Mouse (Mus musculus) midbrain, embryonic 15.5 days (tissue): ENCODE data around the gene Spag5. TPM values are rescaled to one million over a fixed set of nuclear protein-coding genes. Genes with fewer than 3 reads are reported as not detected.
"Not testable (repeated sequence)": the region's sequence is repeated elsewhere in the genome, so short reads cannot be mapped to it uniquely, and the experiment has no call there.

Experiments used
- ATAC-seq: fragments of 200-750 bp; cut with Nextera tagmentation; replicated peaks from 2 replicates; pipeline ENCODE4 v1.8.0; 2017; ENCODE audit warnings: moderate TSS enrichment
- H3K27ac ChIP-seq: fragments of 300-500 bp; sonication (generic); 2 replicates; pipeline ENCODE4 v1.5.1; 2015; ENCODE audit warnings: mild to moderate bottlenecking, inconsistent platforms
- H3K27me3 ChIP-seq: fragments of 300-500 bp; sonication (generic); replicated peaks from 2 replicates; pipeline ENCODE4 v1.6.1; 2015; ENCODE audit warnings: inconsistent platforms
- H3K36me3 ChIP-seq: fragments of 300-500 bp; sonication (generic); replicated peaks from 2 replicates; pipeline ENCODE4 v1.6.1; 2015; ENCODE audit warnings: inconsistent platforms
- H3K4me1 ChIP-seq: fragments of 300-500 bp; sonication (generic); 2 replicates; pipeline ENCODE4 v1.6.1; 2015; ENCODE audit warnings: inconsistent platforms
- H3K4me2 ChIP-seq: fragments of 300-500 bp; sonication (generic); 2 replicates; pipeline ENCODE4 v1.6.1; 2015; ENCODE audit warnings: inconsistent platforms, mild to moderate bottlenecking, moderate library complexity
- H3K4me3 ChIP-seq: fragments of 300-500 bp; sonication (generic); 2 replicates; pipeline ENCODE4 v1.5.1; 2015; ENCODE audit warnings: mild to moderate bottlenecking, inconsistent platforms
- H3K9ac ChIP-seq: fragments of 300-500 bp; sonication (generic); 2 replicates; pipeline ENCODE4 v1.6.1; 2015; ENCODE audit warnings: mild to moderate bottlenecking, inconsistent platforms
- H3K9me3 ChIP-seq: fragments of 300-500 bp; sonication (generic); 2 replicates; pipeline ENCODE4 v1.6.1; 2016; ENCODE audit warnings: inconsistent platforms
- WGBS: fragments of 180-500 bp; shearing (Covaris S2); methylation state at CpG from one replicate; pipeline ENCODE4 v1.1.7; 2015; ENCODE audit warnings: mixed read lengths; 5-methylcytosine and 5-hydroxymethylcytosine counted together
- polyA plus RNA-seq: library from polyadenylated mRNA; unstranded; fragments of >200 nt; fragmentation: Nextera tagmentation; extraction: Ambion mirVana; gene quantifications from 2 replicates; pipeline ENCODE4 v1.2.1, GENCODE M21; 2015

Spag5 gene
- polyA plus RNA-seq = 6.9 and 9.6 TPM in 2 replicates

GRCm38 (mm10) chr11:78301357-78302084 lies at the start of gene Spag5:
TSS of gene Spag5 (plus strand) at chr11:78301529.
- peaks cover 12% of the 10 kb centered on the region for H3K4me1 ChIP-seq
- H3K9me3 ChIP-seq = no peaks in the 10 kb centered on the region
- WGBS = under 1% methylated on average over 49 of the region's 49 CpGs
- peak within 1 kb of the TSS; percentile 100 for H3K4me2 ChIP-seq
- peak; percentile 99 for ATAC-seq
- no peaks in the 10 kb centered on the region for H3K36me3 ChIP-seq
- H3K9ac ChIP-seq = peak within 1 kb of the TSS; percentile 55
- no peaks in the 10 kb centered on the region for H3K27me3 ChIP-seq
- peak within 1 kb of the TSS; percentile 68; the same call in 1 of the 2 replicates for H3K27ac ChIP-seq
- H3K4me3 ChIP-seq = peak within 1 kb of the TSS; percentile 58

GRCm38 (mm10) chr11:78256618-78257017 lies 44.7 kb upstream of the Spag5 start:
- Histone ChIP-seq H3K27me3 (0 out of 2 replicates have a peak, but pooled peaks cover 3% of the 10 kb centered on the region), H3K9me3 (no peaks in the 10 kb centered on the region), H3K36me3 (peaks cover 18% of the 10 kb centered on the region), H3K9ac (no peak overlapping the region), H3K27ac (no peak overlapping the region), H3K4me1 (no peaks in the 10 kb centered on the region), H3K4me2 (no peak overlapping the region), H3K4me3 (no peak overlapping the region)
- ATAC-seq = no peak
- 92% methylated on average over 1 of the region's 1 CpGs for WGBS

- Histone ChIP-seq H3K27me3 (0 out of 2 replicates have a peak, but pooled peaks cover 3% of the 10 kb centered on the region), H3K4me2 (peak overlapping the region; percentile 63), H3K27ac (no peak overlapping the region), H3K9ac (0 out of 2 replicates have a peak overlapping the region, but pooled peaks have one; percentile 34), H3K9me3 (no peaks in the 10 kb centered on the region), H3K36me3 (peaks cover 22% of the 10 kb centered on the region), H3K4me1 (peaks cover 13% of the 10 kb centered on the region), H3K4me3 (peak overlapping the region; percentile 71)
- no peak for ATAC-seq
- WGBS = 95% methylated on average over 2 of the region's 2 CpGs
These were observed 40.7 kb upstream of the Spag5 start for GRCm38 (mm10) chr11:78260489-78261258.

GRCm38 (mm10) chr11:78261380-78262352 lies 39.7 kb upstream of the Spag5 start, which contains the start of gene 2610507B11Rik:
TSS of gene 2610507B11Rik (plus strand) at chr11:78261752.
- H3K4me3 ChIP-seq = peak within 1 kb of the TSS; percentile 71
- peak within 1 kb of the TSS; percentile 84 for H3K27ac ChIP-seq
- under 1% methylated on average over 100 of the region's 115 CpGs for WGBS
- peak; percentile 96 for ATAC-seq
- H3K9me3 ChIP-seq = no peaks in the 10 kb centered on the region
- peak within 1 kb of the TSS; percentile 82 for H3K9ac ChIP-seq
- peaks cover 13% of the 10 kb centered on the region for H3K4me1 ChIP-seq
- peak within 1 kb of the TSS; percentile 63 for H3K4me2 ChIP-seq
- H3K27me3 ChIP-seq = 0 out of 2 replicates have a peak, but pooled peaks cover 3% of the 10 kb centered on the region
- peaks cover 30% of the 10 kb centered on the region for H3K36me3 ChIP-seq

- Histone ChIP-seq H3K9me3 (no peaks in the 10 kb centered on the region), H3K27ac (no peak overlapping the region), H3K4me2 (peak overlapping the region; percentile 63), H3K9ac (no peak overlapping the region; the same call in 1 of the 2 replicates), H3K36me3 (peaks cover 35% of the 10 kb centered on the region), H3K4me1 (peaks cover 13% of the 10 kb centered on the region), H3K4me3 (peak overlapping the region; percentile 71), H3K27me3 (0 out of 2 replicates have a peak, but pooled peaks cover 3% of the 10 kb centered on the region)
- WGBS = 6% methylated on average over 8 of the region's 8 CpGs
- ATAC-seq = no peak
These were observed 38.8 kb upstream of the Spag5 start for GRCm38 (mm10) chr11:78262550-78262949.

- H3K4me3 ChIP-seq = no peak overlapping the region
- H3K4me2 ChIP-seq = no peak overlapping the region
- H3K4me1 ChIP-seq = peaks cover 13% of the 10 kb centered on the region
- no peak overlapping the region for H3K9ac ChIP-seq
- H3K27me3 ChIP-seq = no peaks in the 10 kb centered on the region
- 96% methylated on average over 6 of the region's 6 CpGs for WGBS
- no peak overlapping the region for H3K27ac ChIP-seq
- H3K36me3 ChIP-seq = peaks cover 62% of the 10 kb centered on the region
- ATAC-seq = no peak
- no peaks in the 10 kb centered on the region for H3K9me3 ChIP-seq
These were observed 35.8 kb upstream of the Spag5 start for GRCm38 (mm10) chr11:78265571-78265970.

GRCm38 (mm10) chr11:78271986-78272385 lies 29.3 kb upstream of the Spag5 start:
- Histone ChIP-seq H3K9me3 (no peaks in the 10 kb centered on the region), H3K27me3 (no peaks in the 10 kb centered on the region), H3K36me3 (peaks cover 90% of the 10 kb centered on the region), H3K4me1 (no peaks in the 10 kb centered on the region), H3K4me3 (no peak overlapping the region), H3K9ac (no peak overlapping the region), H3K27ac (no peak overlapping the region), H3K4me2 (no peak overlapping the region)
- no peak for ATAC-seq
- WGBS = 88% methylated on average over 13 of the region's 13 CpGs

GRCm38 (mm10) chr11:78275596-78275995 lies 25.7 kb upstream of the Spag5 start:
- no peak overlapping the region for H3K4me2 ChIP-seq
- H3K4me3 ChIP-seq = no peak overlapping the region
- no peak overlapping the region for H3K9ac ChIP-seq
- H3K36me3 ChIP-seq = peaks cover 92% of the 10 kb centered on the region
- H3K9me3 ChIP-seq = no peaks in the 10 kb centered on the region
- 94% methylated on average over 1 of the region's 1 CpGs for WGBS
- H3K27me3 ChIP-seq = no peaks in the 10 kb centered on the region
- no peak for ATAC-seq
- H3K27ac ChIP-seq = no peak overlapping the region
- no peaks in the 10 kb centered on the region for H3K4me1 ChIP-seq

GRCm38 (mm10) chr11:78276169-78276568 lies 25.2 kb upstream of the Spag5 start:
- H3K36me3 ChIP-seq = peaks cover 94% of the 10 kb centered on the region
- H3K4me2 ChIP-seq, H3K4me3 ChIP-seq, H3K9ac ChIP-seq, H3K9me3 ChIP-seq, H3K27ac ChIP-seq, H3K4me1 ChIP-seq, H3K27me3 ChIP-seq, ATAC-seq: not testable (repeated sequence)
- WGBS = 97% methylated on average over 4 of the region's 4 CpGs

GRCm38 (mm10) chr11:78278853-78279252 lies 22.5 kb upstream of the Spag5 start:
- no peak overlapping the region for H3K4me3 ChIP-seq
- H3K4me2 ChIP-seq = no peak overlapping the region
- ATAC-seq = no peak
- 94% methylated on average over 7 of the region's 7 CpGs for WGBS
- no peaks in the 10 kb centered on the region for H3K4me1 ChIP-seq
- H3K9me3 ChIP-seq = no peaks in the 10 kb centered on the region
- H3K27ac ChIP-seq = no peak overlapping the region
- peaks cover 88% of the 10 kb centered on the region for H3K36me3 ChIP-seq
- H3K27me3 ChIP-seq = no peaks in the 10 kb centered on the region
- no peak overlapping the region for H3K9ac ChIP-seq

GRCm38 (mm10) chr11:78279586-78279985 lies 21.7 kb upstream of the Spag5 start:
- H3K27ac ChIP-seq = no peak overlapping the region
- WGBS = 87% methylated on average over 4 of the region's 4 CpGs
- no peaks in the 10 kb centered on the region for H3K4me1 ChIP-seq
- no peaks in the 10 kb centered on the region for H3K9me3 ChIP-seq
- H3K9ac ChIP-seq = no peak overlapping the region
- ATAC-seq = no peak
- H3K4me3 ChIP-seq = no peak overlapping the region
- no peak overlapping the region for H3K4me2 ChIP-seq
- H3K27me3 ChIP-seq = no peaks in the 10 kb centered on the region
- H3K36me3 ChIP-seq = peaks cover 89% of the 10 kb centered on the region
